In genomic region chr9:57156823-57157222, GRCm38 (mm10) we compare ENCODE assay signal across 11 mouse cellular contexts. TPM values are rescaled to one million over a fixed set of nuclear protein-coding genes. Genes with fewer than 3 reads are reported as not detected.
DNase-seq lines count a peak whose midpoint lies in the region; ATAC-seq and TF ChIP-seq lines count a peak whose summit lies in the region.
"Had no signal": no experiment of that assay in that cellular context is flagged by ENCODE, and none has a peak within 500 bp of the region (broad histone marks: within the 10 kb centered on the region; RNA-seq: fewer than 3 reads in every experiment).

No protein-coding gene starts in this region.

- peaks cover 8% of the 10 kb centered on the region for H3K4me1 ChIP-seq in kidney, embryonic 16.5 days (ENCODE audit: insufficient read depth, low read length)
- H3K4me1 ChIP-seq in kidney, adult 2 months (ENCODE audit: control insufficient read depth, insufficient read depth, low read length), result peaks cover 3% of the 10 kb centered on the region; the same call in 1 of the 2 replicates
- peaks cover 19% of the 10 kb centered on the region for H3K4me1 ChIP-seq in embryonic facial prominence, embryonic 10.5 days
- H3K4me1 ChIP-seq in hindbrain, embryonic 12.5 days, result peaks cover 12% of the 10 kb centered on the region
- peaks cover 17% of the 10 kb centered on the region for H3K4me1 ChIP-seq in midbrain, embryonic 16.5 days (ENCODE audit: control insufficient read depth, insufficient read depth, low read length)

- peak overlapping the region; percentile 99; the same call in 1 of the 2 replicates for H3K4me2 ChIP-seq in kidney, embryonic 16.5 days (replicated peaks; ENCODE audit: low read depth, low read length)
- H3K4me2 ChIP-seq in hindbrain, embryonic 12.5 days (replicated peaks), result peak overlapping the region; percentile 93
- H3K4me2 ChIP-seq in midbrain, embryonic 16.5 days (ENCODE audit: low read length), result peak overlapping the region; percentile 96

- 0 out of 2 replicates have a peak, but pooled peaks have one; percentile 20 for ATAC-seq in kidney, embryonic 16.5 days (ENCODE audit: low FRiP score, low TSS enrichment)
- no peak for ATAC-seq in hindbrain, embryonic 12.5 days (ENCODE audit: low FRiP score)
- ATAC-seq in midbrain, embryonic 16.5 days, result no peak
- no peak for ATAC-seq in granulocyte monocyte progenitor cell, adult 5-6 weeks (replicated peaks; ENCODE audit: poor library complexity, severe bottlenecking)

- H3K36me3 ChIP-seq in kidney, embryonic 16.5 days (ENCODE audit: insufficient read depth, low read length), result peaks cover 12% of the 10 kb centered on the region
- H3K36me3 ChIP-seq in kidney, adult 2 months (ENCODE audit: control insufficient read depth, insufficient read depth, low read length), result no peaks in the 10 kb centered on the region
- peaks cover 19% of the 10 kb centered on the region for H3K36me3 ChIP-seq in embryonic facial prominence, embryonic 10.5 days (replicated peaks)
- H3K36me3 ChIP-seq in hindbrain, embryonic 12.5 days, result peaks cover 19% of the 10 kb centered on the region
- H3K36me3 ChIP-seq in midbrain, embryonic 16.5 days (ENCODE audit: control insufficient read depth, insufficient read depth, low read length), result peaks cover 10% of the 10 kb centered on the region; the same call in 1 of the 2 replicates

- H3K9me3 ChIP-seq in kidney, embryonic 16.5 days (ENCODE audit: low read length), result no peaks in the 10 kb centered on the region
- no peaks in the 10 kb centered on the region for H3K9me3 ChIP-seq in embryonic facial prominence, embryonic 10.5 days
- no peaks in the 10 kb centered on the region for H3K9me3 ChIP-seq in hindbrain, embryonic 12.5 days (replicated peaks)
- no peaks in the 10 kb centered on the region for H3K9me3 ChIP-seq in midbrain, embryonic 16.5 days (replicated peaks; ENCODE audit: control insufficient read depth, low read length, poor library complexity, severe bottlenecking)

- no peak for TF ChIP-seq POLR2A in kidney, adult 2 months (IDR thresholded peaks at IDR 0.05; ENCODE audit: low read depth, low read length)

- H3K27ac ChIP-seq in kidney, embryonic 16.5 days (ENCODE audit: low read length), result no peak overlapping the region
- no peak overlapping the region for H3K27ac ChIP-seq in kidney, adult 2 months (ENCODE audit: insufficient read depth, low read depth, low read length)
- H3K27ac ChIP-seq in embryonic facial prominence, embryonic 10.5 days (replicated peaks), result no peak overlapping the region
- no peak overlapping the region for H3K27ac ChIP-seq in hindbrain, embryonic 12.5 days
- no peak overlapping the region for H3K27ac ChIP-seq in midbrain, embryonic 16.5 days (ENCODE audit: low read length)
- H3K27ac ChIP-seq: heart, adult 2 months had no signal

- TF ChIP-seq CTCF in kidney, adult 2 months (conservative IDR thresholded peaks at IDR 0.05; ENCODE audit: insufficient read depth, insufficient read length, low read depth, low read length), result no peak

- H3K27me3 ChIP-seq in kidney, embryonic 16.5 days (ENCODE audit: insufficient read depth, low read length), result no peaks in the 10 kb centered on the region
- H3K27me3 ChIP-seq in kidney, adult 2 months (replicated peaks; ENCODE audit: control insufficient read depth, insufficient read depth, low read length), result no peaks in the 10 kb centered on the region
- no peaks in the 10 kb centered on the region for H3K27me3 ChIP-seq in embryonic facial prominence, embryonic 10.5 days (replicated peaks; ENCODE audit: low read depth, poor library complexity, severe bottlenecking)
- no peaks in the 10 kb centered on the region for H3K27me3 ChIP-seq in hindbrain, embryonic 12.5 days
- no peaks in the 10 kb centered on the region for H3K27me3 ChIP-seq in midbrain, embryonic 16.5 days (ENCODE audit: control insufficient read depth, insufficient read depth, low read depth, low read length)

- WGBS in kidney, embryonic 16.5 days, result 87% methylated on average over 8 of the region's 8 CpGs
- WGBS in kidney, adult 2 months, result 83% methylated on average over 8 of the region's 8 CpGs
- WGBS in embryonic facial prominence, embryonic 10.5 days, result 88% methylated on average over 8 of the region's 8 CpGs
- WGBS in hindbrain, embryonic 12.5 days, result 91% methylated on average over 8 of the region's 8 CpGs
- 86% methylated on average over 8 of the region's 8 CpGs for WGBS in midbrain, embryonic 16.5 days

- no peak overlapping the region for H3K9ac ChIP-seq in kidney, embryonic 16.5 days (replicated peaks; ENCODE audit: low read length)
- H3K9ac ChIP-seq in hindbrain, embryonic 12.5 days, result peak overlapping the region; percentile 82; the same call in 1 of the 2 replicates
- no peak overlapping the region for H3K9ac ChIP-seq in midbrain, embryonic 16.5 days (ENCODE audit: low read depth, low read length)

- H3K4me3 ChIP-seq in kidney, embryonic 16.5 days (ENCODE audit: low read length), result no peak overlapping the region
- H3K4me3 ChIP-seq in kidney, adult 2 months (ENCODE audit: insufficient read depth, low read depth, low read length), result no peak overlapping the region
- H3K4me3 ChIP-seq in embryonic facial prominence, embryonic 10.5 days, result peak overlapping the region; percentile 73; the same call in 1 of the 2 replicates
- H3K4me3 ChIP-seq in hindbrain, embryonic 12.5 days, result 0 out of 2 replicates have a peak overlapping the region, but pooled peaks have one; percentile 78
- no peak overlapping the region for H3K4me3 ChIP-seq in midbrain, embryonic 16.5 days (ENCODE audit: low read depth, low read length)

- no peak for DNase-seq in kidney, adult 2 months
- no peak for DNase-seq in embryonic facial prominence, embryonic 10.5 days (ENCODE audit: low spot score)
- DNase-seq in right cerebral cortex, postnatal 14 days, result no peak
- DNase-seq in heart, adult 8-10 months (ENCODE audit: low spot score), result no peak
- DNase-seq: adrenal gland, postnatal 14 days; heart, adult 2 months; lung, adult 2 months had no signal

RNA-seq across cellular contexts. Expression of gene Commd4, which starts 1.3 kb away (rescaled TPM):
- polyA plus RNA-seq in kidney, embryonic 16.5 days (2015; fragmentation: Nextera tagmentation; extraction: Ambion mirVana), result 107 and 130 TPM in 2 replicates
- 133 and 159 TPM in 2 replicates for polyA plus RNA-seq in kidney, adult 2 months (2012; rRNA removed)
- 99.9 and 105 TPM in 2 replicates for polyA plus RNA-seq in embryonic facial prominence, embryonic 10.5 days (2016; fragmentation: Nextera tagmentation; extraction: Ambion mirVana)
- 108 and 122 TPM in 2 replicates for polyA plus RNA-seq in hindbrain, embryonic 12.5 days (2016; fragmentation: Nextera tagmentation; extraction: Ambion mirVana)
- polyA plus RNA-seq in midbrain, embryonic 16.5 days (2015; fragmentation: Nextera tagmentation; extraction: Ambion mirVana), result 191 and 202 TPM in 2 replicates
- 82.2 and 104 TPM in 2 replicates for total RNA-seq in granulocyte monocyte progenitor cell, adult 5-6 weeks (2014; fragmentation: Nextera tagmentation)
- total RNA-seq in granulocyte monocyte progenitor cell, adult 5-6 weeks (2017), result 62.4 and 73.0 TPM in 2 replicates
- total RNA-seq in heart, adult 8-10 months (2022), result 10 to 100 TPM; 22.5 to 32.7 (median 29.0) TPM

RNA-seq across cellular contexts. Expression of gene Neil1, which starts 8.7 kb away (rescaled TPM):
- polyA plus RNA-seq in kidney, embryonic 16.5 days (2015; fragmentation: Nextera tagmentation; extraction: Ambion mirVana), result 8.8 and 9.3 TPM in 2 replicates
- polyA plus RNA-seq in kidney, adult 2 months (2012; rRNA removed), result 11.3 and 13.3 TPM in 2 replicates
- 5.7 and 5.8 TPM in 2 replicates for polyA plus RNA-seq in embryonic facial prominence, embryonic 10.5 days (2016; fragmentation: Nextera tagmentation; extraction: Ambion mirVana)
- 8.4 and 9.8 TPM in 2 replicates for polyA plus RNA-seq in hindbrain, embryonic 12.5 days (2016; fragmentation: Nextera tagmentation; extraction: Ambion mirVana)
- polyA plus RNA-seq in midbrain, embryonic 16.5 days (2015; fragmentation: Nextera tagmentation; extraction: Ambion mirVana), result 8.2 and 8.6 TPM in 2 replicates
- total RNA-seq in granulocyte monocyte progenitor cell, adult 5-6 weeks (2014; fragmentation: Nextera tagmentation), result 2.6 and 10.2 TPM in 2 replicates
- 0.88 and 1.9 TPM in 2 replicates for total RNA-seq in granulocyte monocyte progenitor cell, adult 5-6 weeks (2017)
- total RNA-seq in heart, adult 8-10 months (2022), result 1 to 10 TPM; 5.4 to 7.1 (median 6.1) TPM

RNA-seq across cellular contexts. Expression of gene Man2c1, which starts 26.3 kb away (rescaled TPM):
- polyA plus RNA-seq in kidney, embryonic 16.5 days (2015; fragmentation: Nextera tagmentation; extraction: Ambion mirVana), result 79.0 and 95.6 TPM in 2 replicates
- 177 and 215 TPM in 2 replicates for polyA plus RNA-seq in kidney, adult 2 months (2012; rRNA removed)
- polyA plus RNA-seq in embryonic facial prominence, embryonic 10.5 days (2016; fragmentation: Nextera tagmentation; extraction: Ambion mirVana), result 62.1 and 67.9 TPM in 2 replicates
- polyA plus RNA-seq in hindbrain, embryonic 12.5 days (2016; fragmentation: Nextera tagmentation; extraction: Ambion mirVana), result 62.3 TPM in 2 replicates
- polyA plus RNA-seq in midbrain, embryonic 16.5 days (2015; fragmentation: Nextera tagmentation; extraction: Ambion mirVana), result 94.0 TPM in 2 replicates
- 74.7 and 103 TPM in 2 replicates for total RNA-seq in granulocyte monocyte progenitor cell, adult 5-6 weeks (2014; fragmentation: Nextera tagmentation)
- total RNA-seq in granulocyte monocyte progenitor cell, adult 5-6 weeks (2017), result 43.3 and 63.9 TPM in 2 replicates
- 10 to 100 TPM; 45.6 to 56.1 (median 48.9) TPM for total RNA-seq in heart, adult 8-10 months (2022)

Comparison
In these comparisons a context has a peak if more than half of its experiments do, and no peak if none do; other contexts are left out.
1. H3K4me3 ChIP-seq: peak in embryonic facial prominence, embryonic 10.5 days (single experiment) and hindbrain, embryonic 12.5 days (single experiment); none in kidney, embryonic 16.5 days (single experiment), kidney, adult 2 months (single experiment) and midbrain, embryonic 16.5 days (single experiment).
2. Peak in every context shown above with its lines, with median percentiles within 50 percentile points of each other: H3K4me2 ChIP-seq.